Mouse (Mus musculus) kidney, postnatal 0 days (tissue): ENCODE data around the gene Rell1. TPM values are rescaled to one million over a fixed set of nuclear protein-coding genes. Genes with fewer than 3 reads are reported as not detected.

ENCODE experiments used
- ATAC-seq: fragments of 200-750 bp; cut with Nextera tagmentation; replicated peaks from 2 replicates; pipeline ENCODE4 v1.8.0; 2017; ENCODE audit warnings: low read depth, moderate number of reproducible peaks, moderate TSS enrichment, moderate library complexity; ENCODE audit not compliant: low FRiP score
- DNase-seq: peaks from one replicate; pipeline ENCODE4 v3.0.0-alpha.2; 2016; ENCODE audit warnings: low spot score
- H3K27ac ChIP-seq: fragments of 300-500 bp; sonication (generic); 2 replicates; pipeline ENCODE4 v1.5.1; 2014; ENCODE audit warnings: mild to moderate bottlenecking
- H3K27me3 ChIP-seq: fragments of 300-500 bp; sonication (generic); 2 replicates; pipeline ENCODE4 v1.6.1; 2014; ENCODE audit warnings: low read length, mixed read lengths; ENCODE audit not compliant: insufficient read depth
- H3K36me3 ChIP-seq: fragments of 300-500 bp; sonication (generic); 2 replicates; pipeline ENCODE4 v1.6.1; 2014; ENCODE audit warnings: low read length, mixed read lengths; ENCODE audit not compliant: insufficient read depth
- H3K4me1 ChIP-seq: fragments of 300-500 bp; sonication (generic); replicated peaks from 2 replicates; pipeline ENCODE4 v1.6.1; 2014; ENCODE audit warnings: antibody characterized with exemption, low read length, mixed read lengths; ENCODE audit not compliant: insufficient read depth
- H3K4me2 ChIP-seq: fragments of 300-500 bp; sonication (generic); 2 replicates; pipeline ENCODE4 v1.6.1; 2014; ENCODE audit warnings: mild to moderate bottlenecking, low read length, moderate library complexity, mixed read lengths
- H3K4me3 ChIP-seq: fragments of 300-500 bp; sonication (generic); replicated peaks from 2 replicates; pipeline ENCODE4 v1.5.1; 2014; ENCODE audit warnings: low read depth, low read length
- H3K9ac ChIP-seq: fragments of 300-500 bp; sonication (generic); 2 replicates; pipeline ENCODE4 v1.6.1; 2014; ENCODE audit warnings: low read depth, low read length
- H3K9me3 ChIP-seq: fragments of 300-500 bp; sonication (generic); replicated peaks from 2 replicates; pipeline ENCODE4 v1.6.1; 2016; ENCODE audit warnings: low read length, inconsistent platforms, mixed read lengths
- CTCF ChIP-seq: IDR thresholded peaks from 2 replicates; pipeline ENCODE4 v1.5.1; 2016; ENCODE audit warnings: antibody characterized with exemption, low read depth, mild to moderate bottlenecking, moderate library complexity
- WGBS: fragments of 180-500 bp; shearing (Covaris S2); extraction: QIAGEN DNeasy Blood & Tissue Kit; methylation state at CpG from one replicate; pipeline ENCODE4 v1.1.7; 2014; 5-methylcytosine and 5-hydroxymethylcytosine counted together
- polyA plus RNA-seq: library from polyadenylated mRNA; unstranded; fragments of >200 nt; fragmentation: Nextera tagmentation; extraction: Ambion mirVana; gene quantifications from 2 replicates; pipeline ENCODE4 v1.2.1, GENCODE M21; 2015

Gene Rell1
- polyA plus RNA-seq, 1 experiment from 2014 or later = 25.5 TPM

DNA sequence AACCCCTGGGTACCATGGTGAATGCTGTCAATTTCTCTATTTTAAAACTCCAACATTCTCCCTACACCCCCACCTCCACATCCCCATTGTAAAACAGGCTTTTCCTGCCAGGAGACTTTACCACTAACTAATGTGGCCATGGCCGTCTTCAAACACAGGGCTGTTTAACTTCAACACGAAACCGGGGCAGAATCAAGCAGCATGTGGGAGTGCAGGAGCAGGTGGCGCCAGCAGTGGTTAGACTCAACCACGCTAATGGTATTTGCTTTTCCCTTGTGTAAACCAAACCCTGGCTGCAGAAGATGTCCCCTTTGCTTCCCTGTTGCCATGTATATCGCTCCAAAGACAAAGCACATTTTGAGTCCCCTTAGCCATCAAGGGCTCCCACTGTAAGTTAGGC, 76.8 kb downstream of the Rell1 start:
- Histone ChIP-seq H3K4me2 (no peak overlapping the region), H3K4me3 (no peak overlapping the region), H3K27ac (no peak overlapping the region), H3K9me3 (no peaks in the 10 kb centered on the region), H3K27me3 (no peaks in the 10 kb centered on the region), H3K36me3 (no peaks in the 10 kb centered on the region), H3K4me1 (no peaks in the 10 kb centered on the region), H3K9ac (no peak overlapping the region)
- WGBS = 63% methylated on average over 6 of the region's 6 CpGs
- DNase-seq (no peak), ATAC-seq (no peak)
- TF ChIP-seq CTCF = no peak

DNA sequence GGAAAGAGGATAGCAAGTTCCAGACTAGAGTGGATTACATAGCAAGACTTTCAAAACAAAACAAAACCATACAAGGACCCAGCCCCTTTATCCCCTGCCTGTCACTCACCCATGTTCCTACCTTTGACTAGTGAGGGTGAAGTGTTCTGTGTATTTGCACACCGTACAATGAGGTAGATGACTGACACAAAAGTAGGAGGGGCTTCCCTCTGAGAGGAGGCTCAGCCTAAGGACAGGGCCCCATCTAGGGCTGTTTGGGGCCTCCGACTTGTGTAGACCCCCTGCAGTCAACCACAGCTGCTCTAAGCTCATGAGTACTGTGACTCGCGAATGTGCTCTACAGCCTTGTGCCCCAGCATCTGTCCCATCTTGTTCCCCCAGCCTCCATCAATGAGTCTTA, 77.5 kb downstream of the Rell1 start:
- Histone ChIP-seq H3K27ac (no peak overlapping the region), H3K27me3 (no peaks in the 10 kb centered on the region), H3K36me3 (no peaks in the 10 kb centered on the region), H3K9ac (no peak overlapping the region), H3K4me1 (no peaks in the 10 kb centered on the region), H3K4me3 (no peak overlapping the region), H3K4me2 (no peak overlapping the region), H3K9me3 (no peaks in the 10 kb centered on the region)
- 90% methylated on average over 4 of the region's 4 CpGs for WGBS
- no peak for DNase-seq
- ATAC-seq = no peak
- TF ChIP-seq CTCF = no peak

DNA sequence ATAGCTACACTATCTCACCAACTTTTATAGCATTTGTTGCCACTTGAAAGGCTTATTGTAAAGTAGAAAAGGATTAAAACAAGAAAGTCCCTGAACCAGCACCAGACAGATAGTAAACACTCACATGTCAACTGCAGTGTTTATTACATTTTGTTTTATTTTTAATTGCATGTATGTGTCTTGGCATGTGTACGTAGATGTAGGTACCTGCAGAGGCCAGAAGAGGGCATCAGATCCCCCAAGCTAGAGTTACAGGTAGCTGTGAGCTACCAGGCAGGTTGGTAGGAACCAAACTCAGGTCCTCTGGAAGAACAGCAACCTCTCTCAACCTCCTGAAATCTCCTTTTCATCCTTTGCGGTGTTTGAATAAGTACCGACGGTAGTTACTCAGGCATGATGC, 81.6 kb downstream of the Rell1 start:
- 98% methylated on average over 4 of the region's 4 CpGs for WGBS
- no peak overlapping the region for H3K4me2 ChIP-seq
- H3K9me3 ChIP-seq = no peaks in the 10 kb centered on the region
- no peaks in the 10 kb centered on the region for H3K36me3 ChIP-seq
- no peak overlapping the region for H3K27ac ChIP-seq
- no peak for TF ChIP-seq CTCF
- no peaks in the 10 kb centered on the region for H3K27me3 ChIP-seq
- no peaks in the 10 kb centered on the region for H3K4me1 ChIP-seq
- H3K9ac ChIP-seq = no peak overlapping the region
- no peak for DNase-seq
- no peak overlapping the region for H3K4me3 ChIP-seq
- no peak for ATAC-seq

DNA sequence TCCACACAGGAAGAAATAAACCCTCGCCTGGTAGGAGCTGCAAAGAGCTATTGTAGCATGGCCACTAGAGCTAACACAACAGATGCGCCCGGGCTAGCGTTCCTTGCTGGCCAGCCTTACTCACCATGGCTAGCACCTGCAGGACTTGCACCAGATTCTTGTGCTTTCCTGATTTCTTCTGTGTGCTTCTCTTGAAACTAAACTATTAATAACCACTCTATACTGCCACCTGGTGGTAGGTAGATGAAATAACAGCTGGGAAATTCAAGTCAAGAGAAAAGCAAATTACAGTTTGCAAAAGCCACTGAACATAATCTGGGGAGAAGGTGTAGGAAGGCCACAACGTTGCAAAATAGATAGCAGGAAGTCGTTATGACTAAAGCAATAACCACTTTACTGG, 82.0 kb downstream of the Rell1 start:
- no peak overlapping the region for H3K27ac ChIP-seq
- H3K9me3 ChIP-seq = no peaks in the 10 kb centered on the region
- no peaks in the 10 kb centered on the region for H3K4me1 ChIP-seq
- H3K4me3 ChIP-seq = no peak overlapping the region
- DNase-seq = peak; percentile 82
- no peak overlapping the region for H3K9ac ChIP-seq
- peak; percentile 41; the same call in 1 of the 2 replicates for ATAC-seq
- H3K27me3 ChIP-seq = no peaks in the 10 kb centered on the region
- TF ChIP-seq CTCF = peak; percentile 83
- no peak overlapping the region for H3K4me2 ChIP-seq
- H3K36me3 ChIP-seq = no peaks in the 10 kb centered on the region
- 30% methylated on average over 6 of the region's 6 CpGs for WGBS

DNA sequence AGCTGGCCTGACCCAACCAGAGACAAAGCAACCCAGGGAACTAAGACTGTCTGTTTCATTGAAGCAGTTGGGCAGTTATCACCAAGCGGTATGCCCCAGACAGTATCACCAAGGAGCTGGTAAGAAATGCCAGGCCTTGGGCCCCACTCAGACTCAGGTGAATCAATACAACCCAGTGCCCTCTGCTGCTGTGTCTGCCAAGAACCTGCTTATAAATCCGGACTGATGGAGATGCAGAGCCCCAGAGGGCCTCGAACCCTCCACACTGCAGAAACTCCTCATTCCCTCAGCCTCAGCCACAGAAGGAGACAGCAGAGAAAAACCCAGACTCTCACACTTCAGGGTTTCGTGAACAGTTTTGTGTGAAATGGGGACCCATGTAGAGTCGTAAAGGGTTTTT, 82.4 kb downstream of the Rell1 start:
- Histone ChIP-seq H3K4me3 (no peak overlapping the region), H3K9ac (no peak overlapping the region), H3K4me2 (no peak overlapping the region), H3K4me1 (no peaks in the 10 kb centered on the region), H3K9me3 (no peaks in the 10 kb centered on the region), H3K36me3 (no peaks in the 10 kb centered on the region), H3K27me3 (no peaks in the 10 kb centered on the region), H3K27ac (no peak overlapping the region)
- DNase-seq (no peak), ATAC-seq (0 out of 2 replicates have a peak, but pooled peaks have one; percentile 5)
- no peak for TF ChIP-seq CTCF
- 81% methylated on average over 5 of the region's 5 CpGs for WGBS

DNA sequence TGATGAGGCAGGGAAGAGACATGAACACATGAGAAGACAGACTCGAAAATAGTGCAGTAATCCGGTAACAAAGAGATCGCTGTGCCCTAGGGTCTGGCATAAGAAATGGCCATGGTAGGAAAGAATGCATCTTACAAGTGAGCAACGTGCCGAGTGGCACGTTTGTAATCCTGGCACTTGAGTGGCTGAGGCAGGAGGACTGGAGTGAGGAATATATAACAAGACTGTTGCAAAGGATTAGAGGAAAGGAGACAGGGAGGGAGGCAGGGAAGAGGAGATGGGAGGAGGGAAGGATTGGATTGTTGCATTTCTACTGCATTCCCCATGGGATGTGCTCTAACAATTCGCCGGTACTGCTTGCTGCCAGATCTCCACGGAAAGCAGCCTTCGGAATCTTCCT, 89.7 kb downstream of the Rell1 start:
- 73% methylated on average over 10 of the region's 10 CpGs for WGBS
- no peak for TF ChIP-seq CTCF
- Histone ChIP-seq H3K4me3 (no peak overlapping the region), H3K9me3 (no peaks in the 10 kb centered on the region), H3K27me3 (no peaks in the 10 kb centered on the region), H3K27ac (no peak overlapping the region), H3K4me1 (peaks cover 2% of the 10 kb centered on the region; the same call in 1 of the 2 replicates), H3K9ac (no peak overlapping the region), H3K4me2 (no peak overlapping the region), H3K36me3 (no peaks in the 10 kb centered on the region)
- ATAC-seq (no peak), DNase-seq (no peak)

DNA sequence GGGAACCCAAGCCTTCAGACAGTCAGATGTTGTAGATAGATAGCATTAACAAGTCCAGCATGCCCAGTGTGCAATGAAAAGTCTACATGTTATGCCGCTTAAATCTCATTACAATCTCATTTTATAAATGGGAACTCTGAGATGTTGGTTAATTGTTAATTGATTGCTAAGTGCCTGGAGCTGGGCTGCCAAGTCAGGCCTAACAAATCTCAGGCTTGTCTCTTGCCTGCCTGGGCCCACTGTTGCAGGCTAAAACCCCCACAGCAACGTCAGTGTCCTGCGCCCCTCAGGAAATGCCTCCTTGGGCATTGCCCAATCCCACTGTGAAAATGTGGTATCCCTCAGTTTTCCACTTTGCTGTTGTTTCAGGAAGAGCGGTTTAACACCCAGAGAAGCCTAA, 92.6 kb downstream of the Rell1 start:
- Histone ChIP-seq H3K36me3 (no peaks in the 10 kb centered on the region), H3K27me3 (no peaks in the 10 kb centered on the region), H3K4me2 (no peak overlapping the region), H3K27ac (peak overlapping the region; percentile 60), H3K4me1 (peaks cover 2% of the 10 kb centered on the region; the same call in 1 of the 2 replicates), H3K9ac (no peak overlapping the region), H3K9me3 (no peaks in the 10 kb centered on the region), H3K4me3 (no peak overlapping the region)
- no peak for TF ChIP-seq CTCF
- no peak for ATAC-seq
- no peak for DNase-seq
- 64% methylated on average over 4 of the region's 4 CpGs for WGBS
